10 mouse cellular contexts compared by ENCODE assay signal in the genomic region with DNA sequence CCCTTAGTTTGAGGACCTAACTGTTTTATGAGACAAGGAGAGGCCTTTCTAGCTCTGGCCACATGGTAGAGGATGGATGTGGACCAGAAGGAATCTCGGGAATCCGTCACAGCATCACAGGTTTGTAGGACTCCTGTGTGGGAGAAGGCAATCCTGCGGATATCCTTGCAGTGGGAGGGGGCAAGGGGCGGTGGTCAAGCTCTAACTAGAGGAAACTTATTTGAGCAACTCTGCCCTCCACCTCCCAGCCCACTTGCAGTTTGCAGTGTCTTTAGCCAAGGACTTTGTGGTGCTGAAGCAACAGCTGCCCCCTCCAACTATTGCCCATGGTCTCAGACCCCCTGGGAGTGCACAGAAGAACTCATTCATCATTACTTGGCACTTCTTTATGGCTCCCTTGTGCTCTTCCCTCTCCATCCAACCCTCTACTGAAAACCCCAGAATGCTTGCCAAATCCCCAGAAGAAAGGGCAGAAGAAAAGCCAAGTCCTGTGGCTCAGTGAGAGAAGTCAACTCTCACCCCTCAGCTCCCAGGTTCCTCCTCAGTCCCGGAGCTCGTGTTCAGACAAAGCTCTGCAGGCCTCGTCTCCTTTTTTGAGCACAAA.
DNase-seq lines count a peak whose midpoint lies in the region; ATAC-seq lines count a peak whose summit lies in the region.
"Had no signal": no experiment of that assay in that cellular context is flagged by ENCODE, and none has a peak within 500 bp of the region (broad histone marks: within the 10 kb centered on the region; RNA-seq: fewer than 3 reads in every experiment).

No protein-coding gene starts in this region.

- peak; percentile 3 for DNase-seq in embryo, embryonic 10.5 days (ENCODE audit: low spot score)
- DNase-seq in embryo, embryonic 10 days (ENCODE audit: low spot score) = no peak
- DNase-seq in cerebellum, postnatal 10 days = peak; percentile 53 to 63
- DNase-seq in thymus, postnatal 36 days = no peak
- no peak for DNase-seq in kidney, postnatal 36 days
- DNase-seq in lung, postnatal 10 days = no peak
- DNase-seq: kidney, adult 11 months; lung, postnatal 4 days had no signal

- no peak overlapping the region for H3K9ac ChIP-seq in hindbrain, embryonic 12.5 days
- H3K9ac ChIP-seq in midbrain, embryonic 13.5 days (replicated peaks) = no peak overlapping the region

- 62% methylated on average over 7 of the region's 7 CpGs for WGBS in hindbrain, embryonic 12.5 days
- WGBS in midbrain, embryonic 13.5 days = 63% methylated on average over 7 of the region's 7 CpGs

- no peaks in the 10 kb centered on the region for H3K27me3 ChIP-seq in hindbrain, embryonic 12.5 days
- H3K27me3 ChIP-seq in midbrain, embryonic 13.5 days = no peaks in the 10 kb centered on the region

- H3K4me3 ChIP-seq in hindbrain, embryonic 12.5 days = no peak overlapping the region
- H3K4me3 ChIP-seq in midbrain, embryonic 13.5 days (replicated peaks) = no peak overlapping the region

- H3K36me3 ChIP-seq in hindbrain, embryonic 12.5 days = no peaks in the 10 kb centered on the region
- H3K36me3 ChIP-seq in midbrain, embryonic 13.5 days = no peaks in the 10 kb centered on the region

- no peak overlapping the region for H3K4me2 ChIP-seq in hindbrain, embryonic 12.5 days (replicated peaks)
- H3K4me2 ChIP-seq in midbrain, embryonic 13.5 days (replicated peaks) = no peak overlapping the region

- no peak for ATAC-seq in hindbrain, embryonic 12.5 days (ENCODE audit: low FRiP score)
- ATAC-seq in midbrain, embryonic 13.5 days = 0 out of 2 replicates have a peak, but pooled peaks have one; percentile 4

- H3K4me1 ChIP-seq in hindbrain, embryonic 12.5 days = peaks cover 37% of the 10 kb centered on the region
- peaks cover 46% of the 10 kb centered on the region for H3K4me1 ChIP-seq in midbrain, embryonic 13.5 days (replicated peaks)

- H3K9me3 ChIP-seq in hindbrain, embryonic 12.5 days (replicated peaks) = no peaks in the 10 kb centered on the region
- H3K9me3 ChIP-seq in midbrain, embryonic 13.5 days = no peaks in the 10 kb centered on the region

- H3K27ac ChIP-seq in hindbrain, embryonic 12.5 days = peak overlapping the region; percentile 90
- peak overlapping the region; percentile 91 for H3K27ac ChIP-seq in midbrain, embryonic 13.5 days

Comparison
In these comparisons a context has a peak if more than half of its experiments do, and no peak if none do; other contexts are left out.
1. DNase-seq: peak in embryo, embryonic 10.5 days (single experiment) and cerebellum, postnatal 10 days (2 of 2); none in embryo, embryonic 10 days (single experiment), thymus, postnatal 36 days (0 of 2), kidney, postnatal 36 days (0 of 2) and lung, postnatal 10 days (single experiment).